Mouse (Mus musculus) forebrain, embryonic 16.5 days (tissue): Measurements from ENCODE around the gene Eif4a3. TPM values are rescaled to one million over a fixed set of nuclear protein-coding genes. Genes with fewer than 3 reads are reported as not detected.
A peak's percentile ranks its signal among the peaks of the same experiment; 100 is the strongest.
"Not testable (repeated sequence)": the region's sequence is repeated elsewhere in the genome, so short reads cannot be mapped to it uniquely, and the experiment has no call there.

Source experiments
- ATAC-seq: fragments of 200-750 bp; cut with Nextera tagmentation; 2 replicates; pipeline ENCODE4 v1.8.0; 2017; ENCODE audit warnings: mild to moderate bottlenecking, moderate library complexity
- H3K27ac ChIP-seq: fragments of 300-500 bp; sonication (generic); 2 replicates; pipeline ENCODE4 v1.5.1; 2014; ENCODE audit warnings: low read length, control low read depth
- H3K27me3 ChIP-seq: fragments of 300-500 bp; sonication (generic); replicated peaks from 2 replicates; pipeline ENCODE4 v1.6.1; 2014; ENCODE audit warnings: low read length; ENCODE audit not compliant: control insufficient read depth, insufficient read depth
- H3K36me3 ChIP-seq: fragments of 300-500 bp; sonication (generic); 2 replicates; pipeline ENCODE4 v1.6.1; 2014; ENCODE audit not compliant: control insufficient read depth, insufficient read depth
- H3K4me1 ChIP-seq: fragments of 300-500 bp; sonication (generic); replicated peaks from 2 replicates; pipeline ENCODE4 v1.6.1; 2014; ENCODE audit warnings: low read length; ENCODE audit not compliant: control insufficient read depth, insufficient read depth
- H3K4me2 ChIP-seq: fragments of 300-500 bp; sonication (generic); 2 replicates; pipeline ENCODE4 v1.6.1; 2014; ENCODE audit warnings: mild to moderate bottlenecking, low read length, control low read depth
- H3K4me3 ChIP-seq: fragments of 300-500 bp; sonication (generic); replicated peaks from 2 replicates; pipeline ENCODE4 v1.5.1; 2014; ENCODE audit warnings: mild to moderate bottlenecking, low read length, control low read depth
- H3K9ac ChIP-seq: fragments of 300-500 bp; sonication (generic); replicated peaks from 2 replicates; pipeline ENCODE4 v1.6.1; 2014; ENCODE audit warnings: low read depth, low read length, control low read depth
- H3K9me3 ChIP-seq: fragments of 300-500 bp; sonication (generic); 2 replicates; pipeline ENCODE4 v1.6.1; 2016; ENCODE audit warnings: low read length; ENCODE audit not compliant: control insufficient read depth
- WGBS: fragments of 180-500 bp; shearing (Covaris S2); extraction: QIAGEN DNeasy Blood & Tissue Kit; methylation state at CpG from one replicate; pipeline ENCODE4 v1.1.7; 2014; 5-methylcytosine and 5-hydroxymethylcytosine counted together
- polyA plus RNA-seq: library from polyadenylated mRNA; unstranded; fragments of >200 nt; fragmentation: Nextera tagmentation; extraction: Ambion mirVana; gene quantifications from 2 replicates; pipeline ENCODE4 v1.2.1, GENCODE M21; 2015

The Eif4a3 gene
- polyA plus RNA-seq, 1 experiment from 2014 or later = 273 TPM

DNA sequence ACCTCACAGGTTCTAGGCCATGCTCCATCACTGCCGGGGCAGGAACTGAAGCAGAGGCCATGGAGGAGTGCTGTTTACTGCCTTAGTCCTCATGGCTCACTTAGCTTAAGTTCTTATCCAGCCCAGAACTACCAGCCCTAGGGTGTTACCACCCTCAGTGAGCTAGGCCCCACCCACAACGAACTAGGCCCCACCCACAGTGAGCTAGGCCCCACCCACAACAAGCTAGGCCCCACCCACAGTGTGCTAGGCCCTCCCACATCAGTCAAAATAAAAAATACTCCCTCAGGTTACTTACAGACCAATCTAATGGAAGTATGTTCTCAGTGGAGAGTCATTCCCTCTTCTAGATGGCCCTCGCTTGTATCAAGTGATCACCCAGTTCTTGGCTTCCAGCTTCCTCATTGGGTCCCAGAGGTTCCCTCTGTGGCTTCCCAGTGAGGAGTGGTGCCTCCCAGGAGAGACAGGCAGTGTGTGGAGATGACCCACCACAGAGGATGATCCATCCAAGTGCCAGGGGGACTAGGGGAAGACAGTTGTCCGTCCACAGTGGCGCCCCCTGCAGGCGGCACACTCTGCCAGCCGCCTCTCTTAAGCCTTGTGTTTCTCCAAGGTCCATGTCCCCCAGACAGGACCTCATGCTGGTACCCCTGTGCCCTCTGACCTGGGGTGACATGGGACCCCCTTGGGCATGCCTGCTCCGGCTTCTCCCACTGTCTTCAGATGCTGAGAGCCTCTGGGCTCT is 26.5 kb downstream of the Eif4a3 start:
- Histone ChIP-seq H3K36me3 (peaks cover 8% of the 10 kb centered on the region), H3K9me3 (no peaks in the 10 kb centered on the region), H3K4me1 (peaks cover 6% of the 10 kb centered on the region), H3K27me3 (no peaks in the 10 kb centered on the region), H3K4me2 (no peak overlapping the region), H3K27ac (no peak overlapping the region), H3K4me3 (no peak overlapping the region), H3K9ac (no peak overlapping the region)
- no peak for ATAC-seq
- WGBS = 85% methylated on average over 8 of the region's 8 CpGs

DNA sequence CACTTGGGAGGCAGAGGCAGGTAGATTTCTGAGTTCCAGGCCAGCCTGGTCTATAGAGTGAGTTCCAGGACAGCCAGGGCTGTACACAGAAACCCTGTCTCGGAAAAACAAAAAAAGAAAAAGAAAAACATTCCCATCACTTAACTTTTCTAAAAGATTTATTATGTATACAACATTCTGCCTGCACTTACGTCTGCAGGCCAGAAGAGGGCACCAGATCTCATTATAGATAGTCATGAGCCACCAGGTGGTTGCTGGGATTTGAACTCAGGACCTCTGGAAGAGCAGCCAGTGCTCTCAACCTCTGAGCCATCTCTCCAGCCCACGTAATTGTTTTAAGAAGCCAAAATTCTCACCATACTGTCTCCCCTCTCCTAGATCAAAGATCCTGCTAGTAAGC is 27.4 kb downstream of the Eif4a3 start:
- H3K9me3 ChIP-seq, H3K4me2 ChIP-seq, H3K9ac ChIP-seq, H3K36me3 ChIP-seq, ATAC-seq, H3K4me3 ChIP-seq, H3K27me3 ChIP-seq, H3K27ac ChIP-seq: not testable (repeated sequence)
- 62% methylated on average over 3 of the region's 3 CpGs for WGBS
- H3K4me1 ChIP-seq = peaks cover 12% of the 10 kb centered on the region

DNA sequence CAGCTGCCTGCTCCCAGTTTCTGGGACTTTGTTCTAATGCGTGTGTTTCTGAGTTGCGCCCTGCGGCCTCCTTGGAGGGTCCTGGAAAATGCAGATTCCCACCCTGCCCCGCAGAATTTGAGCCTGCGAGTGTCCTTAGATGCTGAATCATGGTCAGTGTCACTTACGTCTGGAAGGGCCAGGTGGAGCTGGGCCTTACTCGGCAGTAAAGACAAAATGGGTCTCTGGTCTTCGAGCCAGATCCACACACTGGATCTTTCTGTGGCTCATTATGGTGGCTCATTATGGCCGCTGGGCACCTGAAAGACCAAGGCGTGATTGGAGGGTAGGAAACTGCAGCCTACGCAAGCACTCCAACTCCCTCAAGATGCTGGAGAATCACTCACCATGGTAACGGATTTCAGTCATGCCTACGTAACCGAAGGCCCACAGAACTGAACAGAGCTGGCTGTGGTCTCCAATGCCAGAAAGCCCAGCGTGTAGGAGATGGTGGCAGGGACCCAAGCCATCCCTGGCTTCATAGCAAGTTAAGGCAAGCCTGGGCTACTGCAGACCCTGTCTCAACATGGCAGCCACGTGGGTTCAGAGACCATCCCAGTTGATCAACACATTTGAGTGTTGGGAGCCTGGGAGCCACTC is 31.2 kb downstream of the Eif4a3 start:
- Histone ChIP-seq H3K4me1 (peaks cover 15% of the 10 kb centered on the region), H3K27ac (no peak overlapping the region), H3K9me3 (no peaks in the 10 kb centered on the region), H3K4me2 (peak overlapping the region; percentile 83), H3K36me3 (peaks cover 6% of the 10 kb centered on the region), H3K4me3 (peak overlapping the region; percentile 61), H3K27me3 (no peaks in the 10 kb centered on the region), H3K9ac (peak overlapping the region; percentile 68; the same call in 1 of the 2 replicates)
- 72% methylated on average over 16 of the region's 16 CpGs for WGBS
- ATAC-seq = no peak

DNA sequence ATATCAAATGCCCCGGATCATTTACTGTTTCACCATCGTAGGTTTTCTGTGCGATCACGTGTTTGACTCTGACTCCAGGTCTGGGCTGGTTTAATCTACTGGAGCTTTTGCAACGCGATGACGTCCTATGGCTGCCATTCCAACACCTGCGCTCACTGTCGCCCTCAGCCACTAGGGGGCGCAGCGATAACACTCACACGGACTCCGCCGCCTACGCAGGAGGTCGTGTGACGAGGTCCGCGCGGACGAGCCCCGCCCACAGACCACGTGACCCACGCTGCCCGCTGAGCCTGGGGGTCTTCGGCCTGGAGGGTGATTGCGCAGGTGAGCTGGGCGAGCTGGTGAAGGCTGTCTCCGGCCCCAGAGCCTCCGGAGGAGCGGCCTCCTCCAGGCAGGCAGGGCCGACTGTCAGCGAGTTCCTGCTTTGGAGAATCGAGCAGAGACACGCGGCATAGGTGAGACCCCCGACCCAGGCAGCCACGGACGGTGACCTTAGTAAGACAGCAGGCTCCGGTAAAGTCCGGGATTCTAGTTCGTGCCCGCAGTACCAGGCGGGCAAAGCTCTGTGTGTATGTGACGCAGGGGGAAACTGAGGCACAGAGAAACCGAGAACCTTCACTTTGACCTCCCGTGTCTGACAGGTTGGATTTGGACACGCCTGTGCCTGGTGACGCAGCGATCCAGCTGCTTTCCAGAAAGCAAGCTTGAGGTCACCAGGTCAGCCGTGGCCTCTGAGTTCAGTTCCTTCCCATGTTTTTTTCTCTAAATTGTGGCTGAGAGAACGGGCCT is 31.9 kb downstream of the Eif4a3 start, which contains the start of gene Gaa:
TSS of gene Gaa (plus strand) at position 120 of the 789 bp plus-strand sequence.
- H3K27ac ChIP-seq = no peak within 1 kb of the TSS
- peak within 1 kb of the TSS; percentile 68 for H3K9ac ChIP-seq
- H3K4me3 ChIP-seq = peak within 1 kb of the TSS; percentile 61
- H3K9me3 ChIP-seq = no peaks in the 10 kb centered on the region
- peaks cover 3% of the 10 kb centered on the region for H3K36me3 ChIP-seq
- peak within 1 kb of the TSS; percentile 83 for H3K4me2 ChIP-seq
- peaks cover 15% of the 10 kb centered on the region for H3K4me1 ChIP-seq
- ATAC-seq = peak; percentile 73
- no peaks in the 10 kb centered on the region for H3K27me3 ChIP-seq
- 3% methylated on average over 52 of the region's 52 CpGs for WGBS

DNA sequence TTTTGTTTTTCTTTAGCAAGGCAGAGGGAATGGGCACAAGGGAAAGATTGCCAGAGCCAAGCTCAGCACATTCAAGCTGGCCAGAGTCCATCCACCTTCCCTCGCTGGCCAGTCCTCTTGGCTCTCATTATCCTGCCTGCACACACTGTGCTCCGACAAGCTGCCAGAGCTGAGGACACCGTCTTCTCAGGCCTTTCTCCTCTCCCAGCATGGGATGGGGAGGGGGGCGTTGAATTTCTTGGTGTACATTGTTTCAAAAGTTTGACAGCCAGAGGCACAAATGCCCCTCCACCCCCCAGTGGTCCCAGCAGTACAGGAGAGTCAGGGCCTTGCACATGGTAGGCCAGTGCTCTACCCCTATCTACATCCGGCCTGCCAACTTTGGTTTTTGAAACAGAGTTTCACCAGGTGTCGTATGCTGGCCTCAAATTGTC is 32.6 kb downstream of the Eif4a3 start:
- H3K27me3 ChIP-seq = no peaks in the 10 kb centered on the region
- peak overlapping the region; percentile 24; the same call in 1 of the 2 replicates for H3K9ac ChIP-seq
- peaks cover 15% of the 10 kb centered on the region for H3K4me1 ChIP-seq
- no peak overlapping the region for H3K4me3 ChIP-seq
- no peaks in the 10 kb centered on the region for H3K36me3 ChIP-seq
- no peaks in the 10 kb centered on the region for H3K9me3 ChIP-seq
- 21% methylated on average over 6 of the region's 6 CpGs for WGBS
- ATAC-seq = peak; percentile 53
- peak overlapping the region; percentile 83 for H3K4me2 ChIP-seq
- no peak overlapping the region for H3K27ac ChIP-seq

DNA sequence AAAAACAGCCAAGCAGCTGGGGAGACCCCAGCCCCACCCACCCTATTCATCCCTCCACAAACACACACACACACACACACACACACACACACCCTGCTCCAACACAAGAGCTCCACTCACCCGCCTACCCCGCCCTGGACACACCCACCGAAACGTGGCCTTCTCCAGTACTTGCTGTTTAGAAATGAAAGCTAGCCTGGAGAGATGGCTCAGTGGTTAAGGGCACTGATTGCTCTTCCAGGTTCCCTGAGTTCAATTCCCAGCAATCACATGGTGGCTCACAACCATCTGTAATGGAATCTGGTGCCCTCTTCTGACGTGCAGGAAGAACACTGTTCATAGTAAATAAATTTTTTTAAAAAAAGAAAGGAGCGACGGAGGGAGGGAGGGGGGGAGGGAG is 34.1 kb downstream of the Eif4a3 start:
- Histone ChIP-seq H3K4me2 (no peak overlapping the region), H3K4me3 (no peak overlapping the region), H3K9ac (no peak overlapping the region), H3K36me3 (no peaks in the 10 kb centered on the region), H3K27ac (no peak overlapping the region), H3K4me1 (peaks cover 15% of the 10 kb centered on the region), H3K9me3 (no peaks in the 10 kb centered on the region), H3K27me3 (no peaks in the 10 kb centered on the region)
- 81% methylated on average over 7 of the region's 7 CpGs for WGBS
- ATAC-seq = no peak

DNA sequence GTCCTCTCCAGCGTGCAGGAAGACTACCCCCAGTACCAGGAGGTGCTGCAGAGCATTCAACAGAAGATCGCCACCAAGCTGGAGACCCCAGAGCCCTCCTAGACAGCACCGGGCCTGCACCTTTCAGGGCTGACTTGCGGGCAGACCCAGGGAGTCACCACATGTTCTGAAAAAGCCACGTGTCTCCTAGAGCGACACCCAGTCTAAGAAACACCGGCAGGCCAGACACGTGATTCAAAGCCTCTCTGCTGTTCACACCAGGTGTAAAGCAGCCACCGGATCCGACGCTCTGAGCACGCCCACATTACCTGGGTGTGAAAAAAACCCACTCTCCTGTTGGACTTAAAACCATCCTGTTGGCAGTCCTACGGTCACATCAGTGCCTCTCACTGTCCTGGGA is 35.5 kb downstream of the Eif4a3 start:
- no peak overlapping the region for H3K4me2 ChIP-seq
- 93% methylated on average over 13 of the region's 13 CpGs for WGBS
- H3K27ac ChIP-seq = no peak overlapping the region
- no peaks in the 10 kb centered on the region for H3K9me3 ChIP-seq
- ATAC-seq = no peak
- H3K4me3 ChIP-seq = no peak overlapping the region
- no peaks in the 10 kb centered on the region for H3K36me3 ChIP-seq
- H3K27me3 ChIP-seq = no peaks in the 10 kb centered on the region
- H3K9ac ChIP-seq = no peak overlapping the region
- peaks cover 15% of the 10 kb centered on the region for H3K4me1 ChIP-seq

DNA sequence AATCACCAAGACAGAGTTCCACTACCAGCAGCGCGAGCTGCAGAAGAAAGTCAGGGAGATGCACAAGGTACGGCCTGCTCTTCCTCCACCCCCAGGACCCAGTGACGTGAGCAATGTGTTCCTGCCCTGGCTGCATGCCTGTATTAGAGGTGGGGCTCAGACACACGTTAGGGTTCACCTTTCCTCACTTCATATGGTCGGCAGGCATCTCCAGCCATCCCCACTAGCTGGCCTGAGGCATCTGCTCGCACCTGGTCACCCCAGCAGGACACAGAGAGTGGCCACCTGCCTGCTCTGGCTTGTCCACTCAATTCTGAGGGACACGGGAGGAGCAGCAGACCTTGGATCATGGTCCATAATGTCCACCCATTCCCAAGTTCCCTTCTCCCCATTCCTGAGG is 39.9 kb downstream of the Eif4a3 start:
- Histone ChIP-seq H3K4me2 (no peak overlapping the region), H3K27me3 (no peaks in the 10 kb centered on the region), H3K4me3 (no peak overlapping the region), H3K9ac (no peak overlapping the region), H3K4me1 (no peaks in the 10 kb centered on the region), H3K27ac (no peak overlapping the region), H3K9me3 (no peaks in the 10 kb centered on the region), H3K36me3 (no peaks in the 10 kb centered on the region)
- 87% methylated on average over 8 of the region's 8 CpGs for WGBS
- no peak for ATAC-seq
